Mouse (Mus musculus) heart, embryonic 15.5 days (tissue): ENCODE results near the gene Gm49661. TPM values are rescaled to one million over a fixed set of nuclear protein-coding genes. Genes with fewer than 3 reads are reported as not detected.

ENCODE experiments used
- ATAC-seq: fragments of 200-750 bp; cut with Nextera tagmentation; replicated peaks from 2 replicates; pipeline ENCODE4 v1.8.0; 2017; ENCODE audit warnings: low read depth, moderate TSS enrichment; ENCODE audit not compliant: insufficient number of reproducible peaks, insufficient read depth, low FRiP score
- H3K27ac ChIP-seq: fragments of 300-500 bp; sonication (generic); 2 replicates; pipeline ENCODE4 v1.5.1; 2015; ENCODE audit warnings: mild to moderate bottlenecking, inconsistent platforms
- H3K27me3 ChIP-seq: fragments of 300-500 bp; sonication (generic); 2 replicates; pipeline ENCODE4 v1.6.1; 2015; ENCODE audit warnings: inconsistent platforms
- H3K36me3 ChIP-seq: fragments of 300-500 bp; sonication (generic); 2 replicates; pipeline ENCODE4 v1.6.1; 2015; ENCODE audit warnings: mild to moderate bottlenecking, inconsistent platforms
- H3K4me1 ChIP-seq: fragments of 300-500 bp; sonication (generic); replicated peaks from 2 replicates; pipeline ENCODE4 v1.6.1; 2015; ENCODE audit warnings: inconsistent platforms
- H3K4me2 ChIP-seq: fragments of 300-500 bp; sonication (generic); 2 replicates; pipeline ENCODE4 v1.6.1; 2015; ENCODE audit warnings: inconsistent platforms, mild to moderate bottlenecking, moderate library complexity
- H3K4me3 ChIP-seq: fragments of 300-500 bp; sonication (generic); 2 replicates; pipeline ENCODE4 v1.5.1; 2015; ENCODE audit warnings: mild to moderate bottlenecking, inconsistent platforms
- H3K9ac ChIP-seq: fragments of 300-500 bp; sonication (generic); 2 replicates; pipeline ENCODE4 v1.6.1; 2015; ENCODE audit warnings: mild to moderate bottlenecking, inconsistent platforms
- H3K9me3 ChIP-seq: fragments of 300-500 bp; sonication (generic); replicated peaks from 2 replicates; pipeline ENCODE4 v1.6.1; 2016; ENCODE audit warnings: inconsistent platforms
- WGBS: fragments of 180-500 bp; shearing (Covaris S2); methylation state at CpG from one replicate; pipeline ENCODE4 v1.1.7; 2015; ENCODE audit warnings: mixed read lengths; 5-methylcytosine and 5-hydroxymethylcytosine counted together
- polyA plus RNA-seq: library from polyadenylated mRNA; unstranded; fragments of >200 nt; fragmentation: Nextera tagmentation; extraction: Ambion mirVana; gene quantifications from 2 replicates; pipeline ENCODE4 v1.2.1, GENCODE M21; 2015

Gene Gm49661
- polyA plus RNA-seq, 1 experiment from 2014 or later: not detected

DNA sequence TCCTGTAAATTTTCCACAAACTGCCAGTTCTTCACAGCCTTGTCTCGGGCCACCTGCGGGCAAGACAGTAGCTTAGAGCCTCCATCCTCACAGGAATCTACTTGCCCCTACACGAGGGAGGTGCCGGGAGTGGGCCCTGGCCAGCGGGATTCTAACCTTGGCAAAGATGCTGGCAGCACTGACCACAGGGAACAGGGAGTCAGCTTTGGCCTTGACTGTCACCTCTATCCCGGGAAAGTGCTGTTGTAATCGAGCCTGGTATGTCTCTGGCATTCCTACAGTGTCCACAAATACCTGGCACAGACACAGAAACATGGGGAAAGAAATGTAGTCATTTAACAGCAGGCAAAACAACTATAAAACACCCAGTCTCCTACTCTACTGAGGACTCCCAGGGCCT is 9.4 kb downstream of the Gm49661 start:
- H3K36me3 ChIP-seq: peaks cover 10% of the 10 kb centered on the region
- H3K27ac ChIP-seq: peak overlapping the region; percentile 30; the same call in 1 of the 2 replicates

DNA sequence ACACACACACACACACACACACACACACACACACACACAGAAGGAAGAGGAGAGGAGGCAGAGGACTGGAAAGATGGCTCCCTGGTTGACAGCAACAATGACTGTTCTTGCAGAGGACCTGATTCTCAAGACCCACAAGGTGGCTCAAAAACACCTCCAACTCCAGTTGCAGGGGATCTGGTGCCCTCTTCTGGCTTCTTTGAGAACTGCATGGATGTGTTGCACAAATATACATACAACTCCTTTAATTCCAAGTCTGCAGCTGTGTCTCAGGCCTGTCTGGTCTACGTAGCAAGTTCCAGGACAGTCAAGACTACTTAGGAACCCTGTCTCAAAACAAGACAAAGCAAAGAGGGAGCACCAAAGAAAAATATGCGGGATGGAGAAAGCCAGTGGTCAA is 12.5 kb downstream of the Gm49661 start:
- no peak for ATAC-seq
- WGBS: 56% methylated on average over 2 of the region's 2 CpGs

More for the DNA sequence above, 9.4 kb downstream of the Gm49661 start:
- WGBS: 72% methylated on average over 7 of the region's 7 CpGs
- H3K4me3 ChIP-seq: no peak overlapping the region
- ATAC-seq: no peak
- H3K27me3 ChIP-seq: no peaks in the 10 kb centered on the region
- no peak overlapping the region for H3K4me2 ChIP-seq
- peaks cover 9% of the 10 kb centered on the region for H3K4me1 ChIP-seq
- H3K9ac ChIP-seq: no peak overlapping the region
- H3K9me3 ChIP-seq: no peaks in the 10 kb centered on the region

DNA sequence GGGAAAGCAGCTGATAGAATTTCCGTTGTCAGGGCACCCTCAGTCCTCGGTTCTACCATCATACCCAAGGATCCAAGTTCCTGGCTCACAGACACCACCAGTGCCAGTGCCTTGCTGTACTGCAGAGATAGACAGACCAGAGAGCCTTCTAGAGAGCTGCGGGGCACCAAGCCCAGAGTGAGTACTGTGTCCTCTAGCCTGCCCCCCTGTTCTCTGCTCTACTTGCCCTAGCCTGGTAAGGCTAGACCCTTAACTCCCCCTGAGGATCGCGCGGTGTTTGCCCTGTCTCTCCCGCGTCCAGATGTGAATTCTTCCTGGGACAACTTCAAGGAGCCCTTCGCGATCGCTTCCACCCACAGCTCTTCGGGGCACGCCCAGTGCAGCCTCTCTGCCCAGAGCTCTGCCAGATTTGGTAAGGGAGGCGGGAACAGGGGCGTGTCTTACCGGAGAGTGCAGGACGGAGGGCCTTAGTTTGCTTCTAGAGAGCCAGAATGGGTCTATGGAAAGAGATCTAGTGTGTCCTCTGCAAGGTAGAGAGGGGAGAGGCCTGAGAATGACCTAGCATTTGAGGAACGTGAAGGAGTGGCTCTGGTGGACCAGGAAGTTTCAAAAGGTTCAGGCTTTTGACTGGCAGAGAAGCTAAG is 16.5 kb downstream of the Gm49661 start:
- H3K4me1 ChIP-seq: peaks cover 6% of the 10 kb centered on the region
- 0 out of 2 replicates have a peak, but pooled peaks have one; percentile 27 for ATAC-seq
- peaks cover 44% of the 10 kb centered on the region for H3K27me3 ChIP-seq
- H3K4me2 ChIP-seq: peak overlapping the region; percentile 47
- 7% methylated on average over 18 of the region's 18 CpGs for WGBS
- no peak overlapping the region for H3K9ac ChIP-seq
- no peak overlapping the region for H3K27ac ChIP-seq
- H3K9me3 ChIP-seq: no peaks in the 10 kb centered on the region
- H3K36me3 ChIP-seq: peaks cover 3% of the 10 kb centered on the region
- H3K4me3 ChIP-seq: 0 out of 2 replicates have a peak overlapping the region, but pooled peaks have one; percentile 15

More for the DNA sequence above, 12.5 kb downstream of the Gm49661 start:
- no peaks in the 10 kb centered on the region for H3K9me3 ChIP-seq
- no peak overlapping the region for H3K4me2 ChIP-seq
- peaks cover 12% of the 10 kb centered on the region for H3K27me3 ChIP-seq
- H3K9ac ChIP-seq: no peak overlapping the region
- H3K4me1 ChIP-seq: peaks cover 13% of the 10 kb centered on the region
- no peak overlapping the region for H3K27ac ChIP-seq
- peaks cover 10% of the 10 kb centered on the region for H3K36me3 ChIP-seq
- H3K4me3 ChIP-seq: no peak overlapping the region

DNA sequence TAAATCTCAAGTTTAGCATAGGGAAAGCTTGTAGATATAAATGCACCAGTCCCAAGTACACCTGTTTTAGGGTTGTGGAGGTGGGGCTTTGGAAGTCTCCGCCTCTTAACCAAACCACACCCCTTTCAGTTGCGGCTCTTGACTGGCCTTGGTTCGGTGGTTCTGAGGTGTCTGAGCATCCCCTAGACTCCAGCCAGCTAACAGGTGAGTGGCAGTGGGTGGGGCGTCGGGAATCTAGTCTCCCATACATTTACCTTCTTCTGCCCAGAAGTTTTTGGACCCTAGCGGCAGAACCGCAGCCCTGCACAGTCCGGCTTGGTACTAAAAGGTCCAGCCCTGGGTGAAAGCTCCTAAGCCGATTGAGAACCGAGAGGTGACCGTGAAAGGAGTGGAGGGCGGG is 19.5 kb downstream of the Gm49661 start:
- Histone ChIP-seq H3K9me3 (no peaks in the 10 kb centered on the region), H3K4me3 (no peak overlapping the region), H3K4me2 (no peak overlapping the region), H3K27ac (no peak overlapping the region), H3K4me1 (peaks cover 16% of the 10 kb centered on the region), H3K9ac (no peak overlapping the region), H3K36me3 (no peaks in the 10 kb centered on the region), H3K27me3 (peaks cover 72% of the 10 kb centered on the region)
- ATAC-seq: no peak
- WGBS: 17% methylated on average over 12 of the region's 12 CpGs

DNA sequence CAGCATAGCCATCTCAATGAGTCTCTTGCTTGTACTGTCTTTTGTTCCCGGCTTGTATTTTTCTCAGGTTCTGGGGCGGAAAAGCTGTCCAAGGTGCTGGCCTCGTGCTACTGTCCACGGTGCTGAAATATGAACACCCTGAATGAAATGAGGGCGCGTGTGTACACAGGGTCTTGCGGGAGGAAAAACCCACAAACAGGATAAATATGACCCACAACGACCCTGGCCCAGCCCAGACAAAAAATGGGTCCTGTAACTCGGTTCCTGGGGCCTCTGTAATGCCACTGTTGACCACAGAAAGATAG is 22.0 kb downstream of the Gm49661 start:
- H3K4me1 ChIP-seq: peaks cover 15% of the 10 kb centered on the region
- WGBS: 13% methylated on average over 9 of the region's 9 CpGs
- 0 out of 2 replicates have a peak, but pooled peaks have one; percentile 21 for ATAC-seq

DNA sequence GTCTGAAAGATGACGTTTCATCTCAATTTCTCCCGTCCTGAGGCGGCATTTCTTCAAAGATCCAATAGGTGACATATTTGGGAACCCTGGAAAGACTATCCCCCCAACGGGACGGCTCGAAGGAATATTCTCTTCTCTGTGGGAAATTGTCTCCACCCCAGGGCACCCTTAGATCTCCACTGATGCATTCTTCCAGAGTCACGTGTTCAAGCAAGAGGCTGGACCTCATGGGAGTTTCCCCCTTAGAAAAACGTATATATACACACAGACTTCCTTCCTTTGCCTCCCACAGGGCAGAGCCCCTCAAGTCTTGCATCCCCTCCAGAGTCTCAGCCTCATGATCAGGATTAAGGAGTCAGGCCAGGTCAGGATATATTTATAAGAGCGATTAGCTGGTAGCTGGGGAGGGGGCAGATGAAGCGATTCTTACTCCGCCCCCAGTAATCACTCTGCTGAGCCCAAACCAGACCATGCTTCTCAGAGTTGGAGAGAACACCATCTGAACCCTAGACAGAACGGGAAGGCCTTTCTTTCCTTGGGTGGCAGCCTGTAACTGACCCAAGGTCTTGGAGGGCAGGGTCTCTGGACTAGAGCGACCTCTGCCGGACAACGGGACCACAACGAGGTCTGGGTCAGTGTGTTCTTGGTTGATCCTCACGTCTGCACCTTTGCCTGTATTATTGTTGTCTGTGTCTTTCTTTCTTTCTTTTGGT is 22.5 kb downstream of the Gm49661 start, which contains the start of gene Rtbdn:
TSS of gene Rtbdn (plus strand) at position 464 of the 713 bp plus-strand sequence.
- Histone ChIP-seq H3K27me3 (peaks cover 84% of the 10 kb centered on the region), H3K27ac (no peak within 1 kb of the TSS), H3K4me2 (peak within 1 kb of the TSS; percentile 63), H3K4me1 (peaks cover 15% of the 10 kb centered on the region), H3K9me3 (no peaks in the 10 kb centered on the region), H3K9ac (no peak within 1 kb of the TSS), H3K4me3 (peak within 1 kb of the TSS; percentile 43), H3K36me3 (no peaks in the 10 kb centered on the region)
- ATAC-seq: 0 out of 2 replicates have a peak, but pooled peaks have one; percentile 11
- 10% methylated on average over 17 of the region's 17 CpGs for WGBS

More for the DNA sequence above, 22.0 kb downstream of the Gm49661 start:
- H3K4me2 ChIP-seq: no peak overlapping the region
- no peaks in the 10 kb centered on the region for H3K36me3 ChIP-seq
- no peak overlapping the region for H3K27ac ChIP-seq
- H3K27me3 ChIP-seq: peaks cover 85% of the 10 kb centered on the region
- no peak overlapping the region for H3K4me3 ChIP-seq
- no peak overlapping the region for H3K9ac ChIP-seq
- H3K9me3 ChIP-seq: no peaks in the 10 kb centered on the region

DNA sequence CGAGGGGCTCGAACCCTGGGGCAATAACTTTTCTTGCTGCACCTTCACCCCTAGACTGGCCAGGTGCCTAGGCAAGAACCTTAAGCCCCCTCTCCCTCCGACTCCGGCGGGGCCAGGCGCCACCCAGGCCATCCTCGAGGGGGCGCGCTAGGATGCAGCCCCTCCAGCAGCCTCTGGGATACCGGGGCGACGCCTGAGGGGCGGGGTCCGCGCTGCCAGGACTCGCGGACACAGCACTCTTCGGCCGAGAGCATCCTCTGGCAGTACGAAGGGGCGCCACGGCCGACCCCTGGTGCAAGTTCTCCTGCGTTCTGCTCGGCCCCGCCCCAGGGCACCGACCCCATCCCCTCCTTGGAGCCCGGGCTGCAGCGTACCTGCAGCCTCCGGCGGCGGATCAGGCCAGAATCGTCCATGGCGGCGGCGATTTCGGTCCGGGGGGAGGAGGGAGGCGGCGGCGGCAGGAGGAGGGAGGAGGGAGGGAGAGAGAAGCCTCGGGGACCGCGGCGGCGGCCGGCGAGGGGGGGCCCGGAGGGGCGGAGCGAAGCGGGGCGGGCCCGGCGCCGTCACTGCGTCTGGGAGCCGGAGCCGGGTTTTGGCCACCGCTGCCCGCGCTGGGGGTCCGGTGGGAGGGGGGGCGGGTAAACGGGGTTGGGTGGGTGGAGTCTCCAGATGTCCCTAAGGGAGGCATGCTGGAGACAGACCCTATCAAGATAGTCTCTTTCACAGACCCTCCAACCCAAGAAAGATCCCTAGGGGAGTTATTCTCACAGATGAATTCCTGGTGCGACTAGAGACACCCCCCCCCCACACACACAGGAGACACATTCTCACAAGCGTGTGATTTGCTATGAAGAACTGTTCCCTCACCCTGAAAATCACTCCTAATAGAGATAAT is 23.4 kb downstream of the Gm49661 start:
- Histone ChIP-seq H3K9ac (no peak overlapping the region), H3K36me3 (no peaks in the 10 kb centered on the region), H3K4me3 (peak overlapping the region; percentile 43), H3K27ac (no peak overlapping the region), H3K27me3 (peaks cover 82% of the 10 kb centered on the region), H3K4me1 (peaks cover 15% of the 10 kb centered on the region), H3K9me3 (no peaks in the 10 kb centered on the region), H3K4me2 (peak overlapping the region; percentile 63)
- under 1% methylated on average over 59 of the region's 67 CpGs for WGBS
- peak; percentile 30; the same call in 1 of the 2 replicates for ATAC-seq

DNA sequence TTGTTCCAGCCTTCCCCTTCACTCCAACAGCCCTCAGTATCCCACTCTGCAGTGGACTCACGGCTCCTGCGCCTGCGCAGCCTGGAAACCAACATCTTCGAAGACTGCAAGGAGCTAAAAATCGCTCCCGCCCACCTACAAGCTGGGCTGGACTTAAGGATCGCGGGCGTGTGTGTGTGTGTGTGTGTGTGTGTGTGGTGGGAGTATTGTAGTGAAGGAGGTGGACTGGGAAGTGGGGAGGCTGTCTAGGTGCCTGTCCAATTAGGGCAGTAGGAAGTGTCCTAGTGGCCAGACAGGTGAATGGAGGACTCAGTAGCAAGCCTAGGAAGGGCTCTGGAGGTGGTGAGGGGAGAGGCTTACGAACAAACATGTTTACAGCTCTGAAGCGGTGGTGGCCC is 24.0 kb downstream of the Gm49661 start:
- H3K4me3 ChIP-seq: peak overlapping the region; percentile 43
- no peak overlapping the region for H3K9ac ChIP-seq
- H3K4me1 ChIP-seq: peaks cover 15% of the 10 kb centered on the region
- peaks cover 75% of the 10 kb centered on the region for H3K27me3 ChIP-seq
- no peaks in the 10 kb centered on the region for H3K9me3 ChIP-seq
- ATAC-seq: peak; percentile 29; the same call in 1 of the 2 replicates
- peak overlapping the region; percentile 63; the same call in 1 of the 2 replicates for H3K4me2 ChIP-seq
- no peaks in the 10 kb centered on the region for H3K36me3 ChIP-seq
- 5% methylated on average over 11 of the region's 11 CpGs for WGBS
- no peak overlapping the region for H3K27ac ChIP-seq

DNA sequence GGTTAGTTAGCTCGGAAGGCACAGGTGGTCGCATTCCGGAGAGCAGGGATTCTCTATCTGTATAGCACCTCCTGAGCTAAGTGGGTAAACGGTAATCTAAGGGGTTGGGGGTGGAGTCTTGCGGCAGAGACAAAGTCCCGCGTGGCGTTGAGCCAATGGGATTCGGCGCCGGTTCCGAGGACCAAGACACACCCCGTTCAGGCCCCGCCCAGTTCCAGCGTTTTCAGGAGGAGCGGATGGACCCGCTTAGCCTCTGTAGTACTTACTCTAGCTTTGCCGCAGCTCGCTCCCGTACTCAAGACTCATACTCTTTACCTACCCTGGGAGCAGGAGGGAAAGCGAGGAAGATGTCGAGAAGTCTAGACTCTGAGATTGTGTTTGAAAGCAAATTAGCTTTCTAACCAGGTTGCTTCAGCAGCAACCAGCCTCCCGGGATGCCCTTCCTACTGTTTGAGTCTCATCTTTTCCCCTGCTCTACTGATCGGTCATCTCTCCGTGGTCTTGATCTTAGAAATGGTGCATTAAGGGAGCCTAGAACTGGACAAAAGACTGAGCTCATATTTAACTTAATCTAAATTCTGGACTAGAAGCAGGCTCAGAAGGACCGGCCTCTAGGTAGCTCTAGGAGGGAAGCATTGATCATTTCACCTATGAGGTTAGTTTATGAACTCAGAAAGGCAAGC is 24.6 kb downstream of the Gm49661 start:
- peaks cover 15% of the 10 kb centered on the region for H3K4me1 ChIP-seq
- H3K36me3 ChIP-seq: no peaks in the 10 kb centered on the region
- H3K9ac ChIP-seq: no peak overlapping the region
- 4% methylated on average over 26 of the region's 26 CpGs for WGBS
- peak overlapping the region; percentile 10; the same call in 1 of the 2 replicates for H3K4me3 ChIP-seq
- H3K27me3 ChIP-seq: peaks cover 70% of the 10 kb centered on the region
- no peaks in the 10 kb centered on the region for H3K9me3 ChIP-seq
- H3K4me2 ChIP-seq: no peak overlapping the region
- no peak overlapping the region for H3K27ac ChIP-seq
- ATAC-seq: 0 out of 2 replicates have a peak, but pooled peaks have one; percentile 8

DNA sequence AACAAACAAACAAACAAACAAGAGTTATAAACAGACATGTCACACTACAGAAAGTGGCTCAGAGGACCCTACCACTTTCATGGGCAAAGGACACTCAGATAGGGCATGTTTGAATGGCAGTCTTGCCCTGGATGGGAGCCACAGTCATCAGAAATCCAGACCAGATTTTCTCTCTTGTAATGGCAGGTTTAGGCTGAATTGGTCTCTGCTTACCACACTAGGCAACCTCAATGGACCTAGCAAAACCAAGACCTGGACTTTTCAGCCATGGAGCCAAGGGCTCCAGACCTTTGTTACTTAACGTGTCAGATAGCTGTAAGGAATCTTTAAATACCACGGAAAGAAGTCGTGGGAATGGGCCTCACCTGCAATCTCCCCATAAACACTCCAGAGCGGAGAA is 25.5 kb downstream of the Gm49661 start:
- Histone ChIP-seq H3K27ac (no peak overlapping the region), H3K36me3 (no peaks in the 10 kb centered on the region), H3K9ac (no peak overlapping the region), H3K4me1 (peaks cover 15% of the 10 kb centered on the region), H3K9me3 (no peaks in the 10 kb centered on the region), H3K4me2 (no peak overlapping the region), H3K4me3 (no peak overlapping the region), H3K27me3 (peaks cover 76% of the 10 kb centered on the region)
- ATAC-seq: no peak
- WGBS: 21% methylated on average over 4 of the region's 4 CpGs
